ENCODE assay signal across 10 mouse cellular contexts in genomic region chr5:116289897-116290296, GRCm38 (mm10). TPM values are rescaled to one million over a fixed set of nuclear protein-coding genes. Genes with fewer than 3 reads are reported as not detected.
DNase-seq lines count a peak whose midpoint lies in the region; ATAC-seq lines count a peak whose summit lies in the region.
"Had no signal": no experiment of that assay in that cellular context is flagged by ENCODE, and none has a peak within 500 bp of the region (broad histone marks: within the 10 kb centered on the region; RNA-seq: fewer than 3 reads in every experiment).

No protein-coding gene starts in this region.

- peak overlapping the region; percentile 36 for H3K4me2 ChIP-seq in kidney, embryonic 16.5 days (replicated peaks; ENCODE audit: low read depth, low read length)
- H3K4me2 ChIP-seq in hindbrain, embryonic 12.5 days (replicated peaks), result peak overlapping the region; percentile 44
- peak overlapping the region; percentile 55 for H3K4me2 ChIP-seq in lung, embryonic 15.5 days
- H3K4me2 ChIP-seq in stomach, embryonic 16.5 days (ENCODE audit: low read depth, low read length), result peak overlapping the region; percentile 55

- no peaks in the 10 kb centered on the region for H3K9me3 ChIP-seq in kidney, embryonic 16.5 days (ENCODE audit: low read length)
- no peaks in the 10 kb centered on the region for H3K9me3 ChIP-seq in hindbrain, embryonic 12.5 days (replicated peaks)
- no peaks in the 10 kb centered on the region for H3K9me3 ChIP-seq in lung, embryonic 15.5 days
- H3K9me3 ChIP-seq in stomach, embryonic 16.5 days (replicated peaks; ENCODE audit: control insufficient read depth, low read length), result no peaks in the 10 kb centered on the region

- no peak for DNase-seq in kidney, adult 18-20 months
- no peak for DNase-seq in right cerebral cortex, adult 18-20 months
- DNase-seq in thymus, postnatal 36 days, result no peak
- no peak for DNase-seq in cerebellum, postnatal 36 days

- WGBS in kidney, embryonic 16.5 days, result 8% methylated on average over 9 of the region's 9 CpGs
- WGBS in hindbrain, embryonic 12.5 days, result 1% methylated on average over 9 of the region's 9 CpGs
- WGBS in lung, embryonic 15.5 days, result 8% methylated on average over 9 of the region's 9 CpGs
- WGBS in stomach, embryonic 16.5 days, result 9% methylated on average over 9 of the region's 9 CpGs

- peaks cover 18% of the 10 kb centered on the region; the same call in 1 of the 2 replicates for H3K4me1 ChIP-seq in kidney, embryonic 16.5 days (ENCODE audit: insufficient read depth, low read length)
- peaks cover 29% of the 10 kb centered on the region for H3K4me1 ChIP-seq in hindbrain, embryonic 12.5 days
- H3K4me1 ChIP-seq in lung, embryonic 15.5 days, result peaks cover 16% of the 10 kb centered on the region
- H3K4me1 ChIP-seq in stomach, embryonic 16.5 days (ENCODE audit: control insufficient read depth, insufficient read depth, low read length), result peaks cover 13% of the 10 kb centered on the region

- no peak overlapping the region for H3K27ac ChIP-seq in kidney, embryonic 16.5 days (ENCODE audit: low read length)
- H3K27ac ChIP-seq in hindbrain, embryonic 12.5 days, result peak overlapping the region; percentile 46; the same call in 1 of the 2 replicates
- H3K27ac ChIP-seq in lung, embryonic 15.5 days, result no peak overlapping the region
- peak overlapping the region; percentile 21; the same call in 1 of the 2 replicates for H3K27ac ChIP-seq in stomach, embryonic 16.5 days (ENCODE audit: low read length)
- H3K27ac ChIP-seq: macrophage had no signal

- H3K4me3 ChIP-seq in kidney, embryonic 16.5 days (ENCODE audit: low read length), result no peak overlapping the region
- 0 out of 2 replicates have a peak overlapping the region, but pooled peaks have one; percentile 1 for H3K4me3 ChIP-seq in hindbrain, embryonic 12.5 days
- peak overlapping the region; percentile 3; the same call in 1 of the 2 replicates for H3K4me3 ChIP-seq in lung, embryonic 15.5 days
- peak overlapping the region; percentile 4; the same call in 1 of the 2 replicates for H3K4me3 ChIP-seq in stomach, embryonic 16.5 days (replicated peaks; ENCODE audit: low read length)

- no peak overlapping the region; the same call in 1 of the 2 replicates for H3K9ac ChIP-seq in kidney, embryonic 16.5 days (replicated peaks; ENCODE audit: low read length)
- H3K9ac ChIP-seq in hindbrain, embryonic 12.5 days, result no peak overlapping the region
- no peak overlapping the region for H3K9ac ChIP-seq in lung, embryonic 15.5 days
- H3K9ac ChIP-seq in stomach, embryonic 16.5 days (ENCODE audit: low read length), result peak overlapping the region; percentile 54; the same call in 1 of the 2 replicates

- no peaks in the 10 kb centered on the region for H3K27me3 ChIP-seq in kidney, embryonic 16.5 days (ENCODE audit: insufficient read depth, low read length)
- H3K27me3 ChIP-seq in hindbrain, embryonic 12.5 days, result no peaks in the 10 kb centered on the region
- H3K27me3 ChIP-seq in lung, embryonic 15.5 days, result no peaks in the 10 kb centered on the region
- H3K27me3 ChIP-seq in stomach, embryonic 16.5 days (ENCODE audit: control insufficient read depth, insufficient read depth, low read length), result no peaks in the 10 kb centered on the region; the same call in 1 of the 2 replicates

- ATAC-seq in kidney, embryonic 16.5 days (ENCODE audit: low FRiP score, low TSS enrichment), result no peak; the same call in 1 of the 2 replicates
- peak; percentile 54; the same call in 1 of the 2 replicates for ATAC-seq in hindbrain, embryonic 12.5 days (ENCODE audit: low FRiP score)
- ATAC-seq in lung, embryonic 15.5 days (ENCODE audit: borderline replicate concordance, extremely low read depth, low FRiP score, low TSS enrichment), result peak; percentile 41; the same call in 1 of the 2 replicates
- peak; percentile 51; the same call in 1 of the 2 replicates for ATAC-seq in stomach, embryonic 16.5 days (ENCODE audit: insufficient read depth, low FRiP score)
- ATAC-seq: Patski had no signal

- no peaks in the 10 kb centered on the region for H3K36me3 ChIP-seq in kidney, embryonic 16.5 days (ENCODE audit: insufficient read depth, low read length)
- H3K36me3 ChIP-seq in hindbrain, embryonic 12.5 days, result no peaks in the 10 kb centered on the region
- H3K36me3 ChIP-seq in lung, embryonic 15.5 days, result no peaks in the 10 kb centered on the region
- H3K36me3 ChIP-seq in stomach, embryonic 16.5 days (ENCODE audit: control insufficient read depth, insufficient read depth, low read length), result no peaks in the 10 kb centered on the region

RNA-seq across cellular contexts. Expression of gene Ccdc60, which starts 1.1 kb away (rescaled TPM):
- polyA plus RNA-seq in kidney, embryonic 16.5 days (2015; fragmentation: Nextera tagmentation; extraction: Ambion mirVana), result 0.55 and 0.81 TPM in 2 replicates
- 2.4 and 2.8 TPM in 2 replicates for polyA plus RNA-seq in hindbrain, embryonic 12.5 days (2016; fragmentation: Nextera tagmentation; extraction: Ambion mirVana)
- polyA plus RNA-seq in lung, embryonic 15.5 days (2015; fragmentation: Nextera tagmentation; extraction: Ambion mirVana), result 1.0 and 1.2 TPM in 2 replicates
- polyA plus RNA-seq in stomach, embryonic 16.5 days (2015; fragmentation: Nextera tagmentation; extraction: Ambion mirVana), result 2.6 and 2.7 TPM in 2 replicates
- polyA plus RNA-seq: macrophage, Patski had no signal

Comparison
In these comparisons a context has a peak if more than half of its experiments do, and no peak if none do; other contexts are left out.
1. H3K27ac ChIP-seq: peak in hindbrain, embryonic 12.5 days (single experiment) and stomach, embryonic 16.5 days (single experiment); none in kidney, embryonic 16.5 days (single experiment) and lung, embryonic 15.5 days (single experiment).
2. Peak in every context shown above with its lines, with median percentiles within 50 percentile points of each other: H3K4me2 ChIP-seq.